Mouse (Mus musculus) right cerebral cortex, postnatal 14 days (tissue): ENCODE data around the gene Efna2.
"Not testable (repeated sequence)": the region's sequence is repeated elsewhere in the genome, so short reads cannot be mapped to it uniquely, and the experiment has no call there.

Source experiments
- DNase-seq: peaks from one replicate; pipeline ENCODE4 v3.0.0; 2022

Gene Efna2

GRCm38 (mm10) chr10:80156002-80156751 is 23.1 kb upstream of the Efna2 start:
- no peak for DNase-seq

- no peak for DNase-seq
Observed at GRCm38 (mm10) chr10:80156752-80157053, 22.6 kb upstream of the Efna2 start.

- no peak for DNase-seq
Observed at GRCm38 (mm10) chr10:80157141-80157929, 21.9 kb upstream of the Efna2 start.

- peak; percentile 46 for DNase-seq
Observed at GRCm38 (mm10) chr10:80158307-80158986, 20.8 kb upstream of the Efna2 start.

- DNase-seq, result peak; percentile 68
Observed at GRCm38 (mm10) chr10:80159021-80159560, 20.2 kb upstream of the Efna2 start.

GRCm38 (mm10) chr10:80159561-80160454 is 19.5 kb upstream of the Efna2 start:
- peak; percentile 99 for DNase-seq

GRCm38 (mm10) chr10:80160455-80161371 is 18.6 kb upstream of the Efna2 start:
- DNase-seq, result peak; percentile 63

GRCm38 (mm10) chr10:80161522-80162242 is 17.6 kb upstream of the Efna2 start:
- DNase-seq, result no peak

GRCm38 (mm10) chr10:80162243-80162608 is 17.1 kb upstream of the Efna2 start:
- DNase-seq, result no peak

GRCm38 (mm10) chr10:80162716-80163299 is 16.5 kb upstream of the Efna2 start:
- DNase-seq, result no peak

- peak; percentile 17 for DNase-seq
Observed at GRCm38 (mm10) chr10:80163721-80164120, 15.6 kb upstream of the Efna2 start.

GRCm38 (mm10) chr10:80164161-80164997 is 14.9 kb upstream of the Efna2 start:
- DNase-seq, result peak; percentile 55

GRCm38 (mm10) chr10:80164998-80165344 is 14.3 kb upstream of the Efna2 start:
- peak; percentile 97 for DNase-seq

GRCm38 (mm10) chr10:80165392-80166128 is 13.7 kb upstream of the Efna2 start, which contains the start of gene Cirbp:
Gene Cirbp (plus strand): TSS chr10:80165985.
- DNase-seq, result peak; percentile 52

GRCm38 (mm10) chr10:80166136-80166535 is 13.1 kb upstream of the Efna2 start:
- not testable (repeated sequence) for DNase-seq

GRCm38 (mm10) chr10:80167460-80168037 is 11.7 kb upstream of the Efna2 start:
- peak; percentile 99 for DNase-seq

- DNase-seq, result peak; percentile 95
Observed at GRCm38 (mm10) chr10:80168038-80168661, 11.1 kb upstream of the Efna2 start.

GRCm38 (mm10) chr10:80169070-80169469 is 10.2 kb upstream of the Efna2 start:
- DNase-seq, result no peak
